Mouse (Mus musculus) right cerebral cortex, postnatal 14 days (tissue): ENCODE measurements around the gene Tinagl1.

ENCODE experiments used
- DNase-seq: peaks from one replicate; pipeline ENCODE4 v3.0.0; 2022

Gene Tinagl1

GRCm38 (mm10) chr4:130138441-130139213, 36.3 kb downstream of the Tinagl1 start:
- DNase-seq = peak; percentile 79

- no peak for DNase-seq
Measured at GRCm38 (mm10) chr4:130133399-130133798, 41.5 kb downstream of the Tinagl1 start.

DNA sequence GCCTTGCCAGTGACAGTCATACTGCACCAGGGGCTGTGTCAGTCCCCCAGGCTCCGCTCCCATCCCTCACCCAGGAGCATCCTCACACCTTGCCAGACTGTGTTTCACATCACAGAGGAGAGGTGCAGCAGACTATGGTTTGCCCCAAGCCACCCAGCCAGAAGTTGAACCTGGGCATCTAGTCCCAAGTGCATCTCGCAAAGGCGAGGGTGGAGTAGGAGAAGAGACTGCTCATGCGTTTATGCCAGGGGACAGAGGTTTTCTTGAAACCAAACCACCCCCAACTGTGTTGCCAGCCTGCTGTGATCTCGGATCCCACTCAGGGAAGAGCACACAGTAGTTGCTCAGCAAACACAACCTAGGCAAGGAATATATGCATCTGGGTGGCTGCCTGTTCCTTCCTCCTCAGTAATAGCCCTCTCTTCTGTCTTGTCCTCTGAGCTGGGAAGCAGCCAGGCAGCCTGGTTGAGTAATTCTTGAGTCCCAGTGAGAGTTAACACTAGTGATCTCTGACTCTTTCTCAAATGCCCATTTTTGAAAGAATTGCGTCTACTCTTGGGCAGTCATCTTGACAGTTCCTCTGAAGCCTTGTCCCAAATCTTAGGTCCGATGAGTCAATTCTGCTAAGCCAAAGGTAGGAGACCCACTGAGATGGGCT, 43.3 kb downstream of the Tinagl1 start:
- DNase-seq = no peak

DNA sequence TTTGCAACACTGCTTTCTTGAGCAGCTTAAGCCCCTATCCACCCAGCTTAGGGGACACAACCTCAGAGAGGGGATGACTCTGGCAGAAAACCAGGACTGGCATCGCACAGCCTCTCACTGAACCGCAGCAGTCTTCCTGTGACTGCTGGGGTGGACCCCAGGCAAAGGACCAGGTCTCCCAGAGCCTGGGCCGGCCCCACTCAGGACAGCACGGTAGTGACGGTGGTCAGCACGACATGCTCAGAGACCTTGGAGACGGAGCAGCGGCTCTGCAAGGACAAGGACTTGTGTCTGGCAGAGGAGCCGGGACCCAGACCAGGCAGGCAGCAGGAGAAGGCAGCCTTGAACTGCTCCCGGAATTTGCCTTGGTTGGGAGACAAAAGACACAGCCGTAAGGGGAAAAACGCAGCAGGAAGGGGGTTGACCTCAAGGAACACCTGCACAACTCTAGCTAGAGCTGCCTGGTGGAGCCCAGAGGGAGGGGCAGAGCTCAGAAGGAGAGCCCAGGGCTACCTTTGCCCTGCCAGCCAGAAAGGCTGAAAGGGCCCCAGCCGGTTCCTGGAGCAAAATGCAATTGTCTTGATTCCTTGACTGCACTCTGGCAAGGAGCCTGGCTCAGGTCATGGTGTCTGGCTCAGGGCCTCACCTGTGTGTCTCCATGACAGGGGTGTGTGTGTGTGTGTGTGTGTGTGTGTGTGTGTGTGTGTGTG, 44.1 kb downstream of the Tinagl1 start:
- DNase-seq = no peak

DNA sequence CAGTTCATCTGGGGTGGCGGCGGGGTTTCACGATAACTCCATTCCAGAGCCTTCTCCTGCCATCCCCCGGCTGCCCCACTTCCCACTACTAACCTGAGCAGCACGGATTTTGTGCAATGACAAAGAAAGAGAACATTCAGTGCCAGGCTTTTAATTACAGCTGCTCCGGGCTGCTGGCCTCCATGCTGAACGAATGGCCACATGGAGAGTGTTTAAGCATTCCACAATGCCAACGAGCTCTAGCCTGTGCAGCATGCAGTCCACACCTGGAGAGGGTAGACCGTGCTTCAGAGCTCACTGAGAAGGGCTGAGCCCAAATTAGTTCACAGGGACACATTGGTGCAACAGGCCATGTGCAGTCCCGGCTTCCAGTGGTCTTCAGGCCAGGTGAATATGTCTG, 44.8 kb downstream of the Tinagl1 start:
- DNase-seq = no peak

GRCm38 (mm10) chr4:130128907-130129306, 46.0 kb downstream of the Tinagl1 start:
- DNase-seq = no peak

DNA sequence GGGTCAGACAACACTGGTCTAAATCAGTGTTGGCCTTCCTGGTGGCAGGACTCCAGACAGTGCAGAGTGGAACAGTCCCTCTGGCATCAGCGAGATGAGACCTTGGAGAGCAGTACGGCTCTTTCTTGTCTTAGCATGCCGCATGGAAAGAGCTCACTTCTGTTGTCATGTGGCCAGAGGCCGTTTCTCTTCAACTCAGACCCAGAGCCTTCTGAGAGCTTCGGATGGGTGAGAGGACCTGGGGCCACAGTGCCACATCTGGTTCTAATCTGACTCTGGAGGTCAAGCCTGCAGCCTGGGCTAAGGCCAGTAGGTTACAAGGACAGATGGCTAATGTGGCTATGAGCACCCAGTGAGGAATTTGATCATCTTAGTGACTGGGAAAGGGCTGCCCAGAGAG, 49.0 kb downstream of the Tinagl1 start:
- no peak for DNase-seq

GRCm38 (mm10) chr4:130125164-130125563, 49.8 kb downstream of the Tinagl1 start:
- no peak for DNase-seq

DNA sequence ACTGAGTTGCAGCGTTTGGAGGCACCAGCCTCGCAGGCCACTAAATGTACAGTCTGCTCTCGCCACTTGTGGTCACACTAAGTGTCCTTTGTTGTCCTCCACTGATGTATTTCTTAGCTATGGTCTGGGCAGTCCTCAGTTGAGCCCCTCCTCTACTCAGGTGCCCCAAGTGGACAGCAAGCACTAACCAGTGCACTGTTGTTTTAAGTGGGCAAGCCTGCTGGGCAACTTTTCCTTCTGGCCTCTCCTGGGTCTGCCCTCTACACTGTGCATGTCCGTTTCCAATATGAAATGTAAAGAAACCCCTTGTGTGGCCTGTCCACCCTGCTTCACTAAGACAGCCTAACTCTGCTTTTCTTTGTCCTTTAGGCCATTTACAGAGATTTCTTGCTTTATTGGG, 50.8 kb downstream of the Tinagl1 start:
- DNase-seq = no peak

- DNase-seq = no peak
Measured at GRCm38 (mm10) chr4:130123020-130123419, 51.9 kb downstream of the Tinagl1 start.

DNA sequence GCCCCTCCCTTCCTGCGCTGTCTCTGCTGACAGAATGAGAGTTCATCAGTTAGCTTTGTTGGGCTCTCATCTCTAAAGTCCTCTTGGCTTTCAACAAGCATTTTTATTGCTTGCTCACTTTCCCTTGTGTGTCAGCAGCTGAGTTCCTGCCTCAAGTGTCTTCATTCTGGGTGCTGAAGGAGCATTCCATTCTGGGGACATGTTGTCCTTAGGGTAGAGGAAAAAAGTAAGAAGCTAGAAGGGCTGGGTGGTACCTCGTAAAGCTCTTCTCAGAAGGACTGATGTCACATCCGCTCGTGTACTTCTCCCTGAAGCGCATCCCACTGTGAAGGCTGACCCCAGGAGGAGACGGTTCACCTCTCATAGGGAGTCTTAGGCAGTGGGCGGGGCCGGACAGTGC, 53.4 kb downstream of the Tinagl1 start:
- DNase-seq = no peak

GRCm38 (mm10) chr4:130120752-130121151, 54.2 kb downstream of the Tinagl1 start:
- no peak for DNase-seq
